Mouse (Mus musculus) MEL (cell line): ENCODE measurements at regions not wholly inside any gene's neighbourhood (a gene's known extent, or its start where the extent isn't known, plus 50 kb on each side); places are given as distances from the start of the nearest gene placed in this dataset.

ENCODE experiments used
- CHD2 ChIP-seq: IDR thresholded peaks from 2 replicates; pipeline ENCODE4 v1.6.1; 2011; ENCODE audit warnings: low read length, improper control_type of control experiment
- CTCF ChIP-seq, 3 experiments: IDR thresholded peaks in 2 of 3; conservative IDR thresholded peaks in 1 of 3; 2 replicates each; pipeline ENCODE4 v1.5.1; 2011 to 2012; ENCODE audit warnings: low read length in 3 of 3, low read depth in 2 of 3, mild to moderate bottlenecking in 2 of 3, improper control_type of control experiment in 1 of 3, inconsistent platforms in 1 of 3, mixed read lengths in 1 of 3, moderate library complexity in 1 of 3; ENCODE audit not compliant: control insufficient read depth in 1 of 3, insufficient read depth in 1 of 3, poor library complexity in 1 of 3, severe bottlenecking in 1 of 3
- E2F4 ChIP-seq: IDR thresholded peaks from 2 replicates; pipeline ENCODE4 v1.6.1; 2011; ENCODE audit warnings: low read depth, low read length, improper control_type of control experiment, borderline replicate concordance
- EP300 ChIP-seq, 2 experiments: IDR thresholded peaks; 2 replicates each; pipeline ENCODE4 v1.6.1; 2011; ENCODE audit warnings: improper control_type of control experiment in 2 of 2, low read length in 2 of 2, low read depth in 1 of 2, mild to moderate bottlenecking in 1 of 2
- ETS1 ChIP-seq: IDR thresholded peaks from 2 replicates; pipeline ENCODE4 v1.6.1; 2012; ENCODE audit warnings: low read depth, mild to moderate bottlenecking, inconsistent platforms, low read length, improper control_type of control experiment, moderate library complexity
- MAZ ChIP-seq: IDR thresholded peaks from 2 replicates; pipeline ENCODE4 v1.6.1; 2012; ENCODE audit warnings: low read depth, mild to moderate bottlenecking, inconsistent platforms, low read length, improper control_type of control experiment
- POLR2A ChIP-seq, 2 experiments: IDR thresholded peaks; 2 replicates each; pipeline ENCODE4 v1.6.1; 2011 to 2012; ENCODE audit warnings: low read length in 2 of 2, mild to moderate bottlenecking in 2 of 2, control low read depth in 1 of 2, improper control_type of control experiment in 1 of 2, low read depth in 1 of 2, moderate library complexity in 1 of 2; ENCODE audit not compliant: control insufficient read depth in 1 of 2, insufficient read depth in 1 of 2, poor library complexity in 1 of 2
- TCF12 ChIP-seq: IDR thresholded peaks from 2 replicates; pipeline ENCODE4 v1.6.1; 2014; ENCODE audit warnings: low read depth, mild to moderate bottlenecking, inconsistent platforms, low read length, improper control_type of control experiment, moderate library complexity
- USF1 ChIP-seq: IDR thresholded peaks from 2 replicates; pipeline ENCODE4 v1.6.1; 2014; ENCODE audit warnings: low read depth, mild to moderate bottlenecking, inconsistent platforms, low read length, improper control_type of control experiment, moderate library complexity
- ZC3H11A ChIP-seq: IDR thresholded peaks from 2 replicates; pipeline ENCODE4 v1.6.1; 2012; ENCODE audit warnings: low read depth, mild to moderate bottlenecking, inconsistent platforms, low read length, improper control_type of control experiment

- TF ChIP-seq CHD2, result no peak
- TF ChIP-seq CTCF (IDR thresholded peaks at IDR 0.05 in 2 of 3, conservative IDR thresholded peaks at IDR 0.05 in 1 of 3; ENCODE audit: control insufficient read depth in 1 of 3, insufficient read depth in 1 of 3, low read depth in 2 of 3, low read length in 3 of 3, poor library complexity in 1 of 3, severe bottlenecking in 1 of 3), result no peak
- TF ChIP-seq ZC3H11A, result no peak
- TF ChIP-seq TCF12, result no peak
- TF ChIP-seq POLR2A (IDR thresholded peaks at IDR 0.05; ENCODE audit: control insufficient read depth in 1 of 2, insufficient read depth in 1 of 2, low read depth in 1 of 2, low read length in 2 of 2, poor library complexity in 1 of 2), result no peak
- TF ChIP-seq USF1, result no peak
- no peak for TF ChIP-seq ETS1
- TF ChIP-seq E2F4, result no peak
- TF ChIP-seq MAZ, result no peak
- TF ChIP-seq EP300 (IDR thresholded peaks at IDR 0.05; ENCODE audit: low read depth in 1 of 2, low read length in 2 of 2), result no peak
Measured at GRCm38 (mm10) chr3:60758568-60758967, 244.0 kb upstream of the P2ry1 start.
